Mouse (Mus musculus) thymus, adult 2 months (tissue): ENCODE data around the gene Pfn1. TPM values are rescaled to one million over a fixed set of nuclear protein-coding genes. Genes with fewer than 3 reads are reported as not detected.
A peak's percentile ranks its signal among the peaks of the same experiment; 100 is the strongest.

Experiments used
- DNase-seq: peaks from one replicate; pipeline ENCODE4 v3.0.0; 2021
- H3K27ac ChIP-seq: fragments of 200-500 bp; 2 replicates; pipeline ENCODE4 v1.5.1; 2012; ENCODE audit warnings: low read length, control low read depth; ENCODE audit not compliant: control insufficient read depth, insufficient read depth
- H3K27me3 ChIP-seq: fragments of 200-500 bp; 2 replicates; pipeline ENCODE4 v1.6.1; 2012; ENCODE audit warnings: mild to moderate bottlenecking, low read length, moderate library complexity, mixed read lengths; ENCODE audit not compliant: control insufficient read depth, insufficient read depth
- H3K36me3 ChIP-seq: fragments of 200-500 bp; 2 replicates; pipeline ENCODE4 v1.6.1; 2012; ENCODE audit warnings: mild to moderate bottlenecking, low read length, moderate library complexity; ENCODE audit not compliant: control insufficient read depth, insufficient read depth
- H3K4me1 ChIP-seq: fragments of 200-500 bp; replicated peaks from 2 replicates; pipeline ENCODE4 v1.6.1; 2012; ENCODE audit warnings: low read length; ENCODE audit not compliant: control insufficient read depth, insufficient read depth
- H3K4me3 ChIP-seq: fragments of 200-500 bp; 2 replicates; pipeline ENCODE4 v1.5.1; 2012; ENCODE audit warnings: mild to moderate bottlenecking, low read length, control low read depth, moderate library complexity; ENCODE audit not compliant: control insufficient read depth, insufficient read depth
- CTCF ChIP-seq: fragments of 200-500 bp; IDR thresholded peaks from 2 replicates; pipeline ENCODE4 v1.5.1; 2012; ENCODE audit warnings: mild to moderate bottlenecking, control low read depth, low read length, moderate library complexity, borderline replicate concordance; ENCODE audit not compliant: control insufficient read depth, poor library complexity, insufficient read depth; ENCODE audit errors: extremely low read depth
- POLR2A ChIP-seq: fragments of 200-500 bp; IDR thresholded peaks from 2 replicates; pipeline ENCODE4 v1.6.1; 2012; ENCODE audit warnings: mild to moderate bottlenecking, low read length, control low read depth, moderate library complexity; ENCODE audit not compliant: control insufficient read depth, poor library complexity, insufficient read depth; ENCODE audit errors: extremely low read depth
- WGBS: fragments of 180-500 bp; shearing (Covaris S2); methylation state at CpG from one replicate; pipeline ENCODE4 v1.1.7; 2018; 5-methylcytosine and 5-hydroxymethylcytosine counted together
- polyA plus RNA-seq: library from polyadenylated mRNA; depleted of rRNA; stranded (reverse); fragments of >200 nt; gene quantifications from 2 replicates; pipeline ENCODE4 v1.2.3, GENCODE M21; 2012

Pfn1 gene
- polyA plus RNA-seq, 1 experiment: 3,213 TPM

DNA sequence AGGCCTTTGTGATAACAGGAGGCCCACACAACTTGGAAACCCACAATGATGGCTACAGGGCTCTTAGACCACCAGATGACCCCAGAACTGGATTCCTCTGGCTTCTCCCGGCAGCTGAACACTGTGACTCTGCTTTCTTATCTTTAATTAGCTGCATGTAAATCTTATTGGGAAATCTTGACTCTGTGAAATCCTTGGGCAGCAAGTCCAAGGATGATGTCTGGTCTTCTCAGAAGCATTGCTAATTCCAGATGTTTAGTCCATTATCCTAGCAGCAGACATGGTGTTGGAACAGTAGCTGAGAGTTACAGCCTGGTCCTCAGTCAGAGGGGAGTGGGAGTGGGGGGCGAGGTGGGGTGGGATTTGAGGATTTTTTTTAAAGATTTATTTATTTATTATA lies 26.0 kb downstream of the Pfn1 start:
- TF ChIP-seq POLR2A: no peak
- no peak for DNase-seq
- WGBS: 94% methylated on average over 2 of the region's 2 CpGs
- H3K27me3 ChIP-seq: no peaks in the 10 kb centered on the region
- no peak overlapping the region for H3K27ac ChIP-seq
- H3K4me1 ChIP-seq: no peaks in the 10 kb centered on the region
- no peaks in the 10 kb centered on the region for H3K36me3 ChIP-seq
- no peak overlapping the region for H3K4me3 ChIP-seq

DNA sequence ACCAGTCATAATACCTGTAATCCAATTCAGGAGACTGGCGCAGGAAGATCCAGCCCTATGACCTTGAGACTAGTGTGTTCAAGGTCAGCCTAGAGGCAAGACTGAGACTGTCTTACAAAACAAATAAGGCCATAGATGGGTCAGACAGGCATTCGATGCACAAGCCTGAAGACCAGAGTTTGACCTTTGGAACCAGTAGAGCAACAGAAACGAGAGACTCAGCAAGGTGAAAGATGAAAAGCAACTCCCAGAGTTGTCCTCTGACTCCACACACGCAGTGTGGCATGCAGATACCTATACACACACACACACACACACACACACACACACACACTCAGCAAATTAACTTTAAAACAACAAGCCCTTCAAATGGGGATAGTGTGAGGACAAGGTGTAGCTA lies 27.6 kb downstream of the Pfn1 start:
- H3K27me3 ChIP-seq: no peaks in the 10 kb centered on the region
- H3K4me1 ChIP-seq: no peaks in the 10 kb centered on the region
- no peak for TF ChIP-seq POLR2A
- no peak for TF ChIP-seq CTCF
- no peak overlapping the region for H3K27ac ChIP-seq
- 86% methylated on average over 4 of the region's 4 CpGs for WGBS
- no peaks in the 10 kb centered on the region for H3K36me3 ChIP-seq
- no peak for DNase-seq
- H3K4me3 ChIP-seq: no peak overlapping the region

DNA sequence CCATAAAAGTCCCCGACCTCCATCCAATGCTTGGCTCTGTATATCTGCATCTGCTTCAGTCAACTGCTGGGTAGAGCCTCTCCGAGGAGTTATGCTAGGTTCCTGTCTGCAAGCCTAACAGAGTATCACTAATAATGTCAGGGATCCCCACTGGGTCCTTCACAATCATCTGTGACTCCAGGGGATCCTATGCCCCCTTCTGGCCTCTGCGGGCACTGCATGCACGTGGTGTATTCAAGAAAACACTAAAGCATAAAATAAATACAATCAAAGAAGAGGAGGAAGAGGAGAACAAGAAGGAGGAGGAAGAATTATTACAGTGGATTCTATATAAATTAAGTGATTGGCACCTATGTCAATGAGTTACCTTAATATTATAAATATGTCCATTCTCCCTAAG lies 29.0 kb downstream of the Pfn1 start:
- 43% methylated on average over 4 of the region's 4 CpGs for WGBS
- peak; percentile 59 for DNase-seq
- H3K4me3 ChIP-seq: no peak overlapping the region

DNA sequence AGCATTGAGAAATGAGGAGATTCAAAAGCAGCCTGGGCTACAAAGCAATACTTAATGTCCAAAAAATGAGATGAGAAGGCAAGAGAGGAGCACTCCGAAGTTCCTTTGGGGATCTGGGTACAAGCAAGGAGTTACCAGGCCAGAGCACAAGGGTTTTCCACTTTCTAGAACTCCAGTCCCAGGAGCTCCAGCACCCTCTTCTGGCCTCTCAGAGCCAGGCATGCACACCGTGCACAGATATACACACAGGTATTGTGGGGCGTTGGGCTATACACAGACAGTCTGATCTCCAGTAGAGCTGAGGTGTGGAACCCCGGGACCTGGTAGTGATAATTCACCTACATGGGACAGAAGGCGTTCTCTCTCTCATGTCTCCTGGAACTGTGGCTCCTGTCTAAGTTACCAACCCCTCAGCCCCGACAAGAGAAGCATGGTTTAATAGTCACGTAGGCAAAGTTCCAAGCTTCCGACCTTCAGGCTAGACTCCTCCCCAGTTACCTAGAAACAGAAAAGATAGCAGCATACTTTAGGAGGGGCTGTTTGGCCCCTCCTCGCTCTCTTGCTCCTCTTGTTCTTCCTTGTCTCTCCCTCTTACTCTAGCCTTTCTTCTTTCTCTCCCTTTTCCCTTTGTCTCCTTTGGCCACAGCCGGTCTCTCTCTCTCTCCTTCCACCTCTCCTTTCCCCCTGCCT lies 31.2 kb downstream of the Pfn1 start:
- no peaks in the 10 kb centered on the region for H3K36me3 ChIP-seq
- DNase-seq: no peak
- no peaks in the 10 kb centered on the region for H3K27me3 ChIP-seq
- no peak overlapping the region for H3K27ac ChIP-seq
- no peaks in the 10 kb centered on the region for H3K4me1 ChIP-seq
- 95% methylated on average over 10 of the region's 10 CpGs for WGBS
- no peak overlapping the region for H3K4me3 ChIP-seq
- TF ChIP-seq CTCF (no peak), POLR2A (no peak)

More for the DNA sequence above, 29.0 kb downstream of the Pfn1 start:
- Histone ChIP-seq H3K36me3 (no peaks in the 10 kb centered on the region), H3K27ac (no peak overlapping the region), H3K27me3 (no peaks in the 10 kb centered on the region), H3K4me1 (no peaks in the 10 kb centered on the region)
- TF ChIP-seq CTCF (peak; percentile 22; the same call in 1 of the 2 replicates), POLR2A (no peak)

DNA sequence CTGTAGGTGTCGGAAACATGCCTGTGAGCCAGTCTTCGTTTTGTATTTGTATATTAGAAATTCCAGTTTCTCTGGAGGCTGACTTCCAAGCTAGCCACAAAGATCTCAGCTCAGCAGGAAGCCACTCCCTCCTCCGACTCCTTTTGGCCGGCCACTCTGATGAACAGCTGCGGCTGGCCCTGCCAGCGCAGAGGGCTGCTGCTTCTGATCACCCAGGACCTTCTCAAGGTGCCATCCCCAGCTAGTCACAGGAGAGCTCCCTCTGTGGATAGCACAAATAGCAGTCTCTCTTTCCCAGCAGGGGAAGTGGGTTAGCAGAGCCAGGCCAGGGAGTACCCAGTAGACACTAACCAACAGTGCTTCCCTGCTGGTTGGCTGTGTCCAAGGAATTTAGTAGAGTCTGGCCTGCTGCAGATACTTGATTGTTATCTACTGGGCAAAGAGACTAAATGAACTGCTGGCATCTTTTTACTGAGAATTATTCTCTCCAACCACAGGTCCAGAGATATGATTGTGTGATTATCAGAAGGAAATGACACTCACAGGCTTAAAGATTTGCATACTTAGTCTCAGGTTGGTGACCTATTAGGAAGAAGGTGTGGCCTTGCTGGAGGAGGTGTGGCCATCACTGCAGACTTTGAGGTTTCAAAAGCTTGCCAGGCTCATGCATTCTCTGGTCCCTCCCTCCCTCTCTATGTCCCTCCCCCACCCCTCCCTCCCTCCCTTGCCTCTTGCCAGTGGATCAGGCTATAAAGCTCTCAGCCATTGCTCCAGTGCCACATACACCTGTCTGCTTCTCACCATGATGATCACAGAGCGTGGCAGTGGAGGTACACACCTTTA lies 32.3 kb downstream of the Pfn1 start:
- DNase-seq: no peak
- no peak overlapping the region for H3K4me3 ChIP-seq
- H3K27ac ChIP-seq: no peak overlapping the region
- 79% methylated on average over 7 of the region's 7 CpGs for WGBS
- TF ChIP-seq CTCF: no peak
- TF ChIP-seq POLR2A: no peak
- no peaks in the 10 kb centered on the region for H3K4me1 ChIP-seq
- no peaks in the 10 kb centered on the region for H3K36me3 ChIP-seq
- H3K27me3 ChIP-seq: no peaks in the 10 kb centered on the region

DNA sequence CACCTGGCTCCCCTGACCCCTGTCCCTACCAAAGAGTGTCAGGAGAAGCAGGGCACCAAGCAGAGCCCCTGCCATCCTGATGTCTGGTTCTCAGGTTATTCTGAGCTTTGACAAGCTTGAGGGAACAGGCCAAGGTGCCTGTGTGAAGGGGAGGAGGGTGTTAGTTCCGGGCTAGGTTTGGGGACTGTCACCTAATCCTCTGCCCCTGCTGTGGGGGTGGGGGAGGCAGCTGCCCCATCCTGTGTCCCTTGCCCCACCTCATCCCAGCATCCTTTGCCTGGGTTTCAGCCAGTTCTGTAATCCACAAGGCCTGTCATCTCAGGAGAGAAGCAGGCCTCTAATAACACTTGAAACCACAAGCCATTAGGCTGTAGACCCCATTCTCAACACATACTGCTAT lies 35.3 kb downstream of the Pfn1 start, which contains the start of gene Chrne:
Gene Chrne, minus strand, starts transcription at position 116 of the 400 bp plus-strand sequence.
- WGBS: 67% methylated on average over 1 of the region's 1 CpGs
- H3K4me1 ChIP-seq: peaks cover 16% of the 10 kb centered on the region

More for the DNA sequence above, 35.3 kb downstream of the Pfn1 start, which contains the start of gene Chrne:
- Histone ChIP-seq H3K27me3 (no peaks in the 10 kb centered on the region), H3K36me3 (no peaks in the 10 kb centered on the region), H3K27ac (no peak within 1 kb of the TSS), H3K4me3 (no peak within 1 kb of the TSS)
- DNase-seq: no peak
- TF ChIP-seq CTCF (no peak), POLR2A (no peak)
